Mouse (Mus musculus) C2C12 (cell line): ENCODE measurements around the gene Ear10.
"Not testable (repeated sequence)": the region's sequence is repeated elsewhere in the genome, so short reads cannot be mapped to it uniquely, and the experiment has no call there.

Source experiments
- CTCF ChIP-seq: IDR thresholded peaks from one replicate; pipeline ENCODE4 v1.5.1; 2011; ENCODE audit not compliant: control insufficient read depth, insufficient read depth, insufficient read length
- USF1 ChIP-seq: IDR thresholded peaks from one replicate; pipeline ENCODE4 v1.6.1; 2011; ENCODE audit warnings: low read depth, mild to moderate bottlenecking, control low read depth, moderate library complexity

- not testable (repeated sequence) for TF ChIP-seq USF1, CTCF
Observed at GRCm38 (mm10) chr14:43923459-43923858, at the start of gene Ear10.
